Mouse (Mus musculus) forelimb bud, embryonic 11.5 days (tissue): ENCODE results near the gene Gm45194.

ENCODE experiments used
- DNase-seq: peaks from one replicate; pipeline ENCODE4 v3.0.0-alpha.2; 2012; ENCODE audit warnings: low read depth, low spot score

Gm45194 gene

GRCm38 (mm10) chrX:111891089-111891488, at the start of gene Gm45194:
TSS of gene Gm45194 (plus strand) at chrX:111891389.
- DNase-seq: no peak

- DNase-seq: no peak
Observed at GRCm38 (mm10) chrX:111855878-111856277, 35.3 kb upstream of the Gm45194 start.

GRCm38 (mm10) chrX:111881251-111881650, 9.9 kb upstream of the Gm45194 start:
- no peak for DNase-seq

GRCm38 (mm10) chrX:111894321-111895050, 3.3 kb downstream of the Gm45194 start:
- peak; percentile 10 for DNase-seq

DNA sequence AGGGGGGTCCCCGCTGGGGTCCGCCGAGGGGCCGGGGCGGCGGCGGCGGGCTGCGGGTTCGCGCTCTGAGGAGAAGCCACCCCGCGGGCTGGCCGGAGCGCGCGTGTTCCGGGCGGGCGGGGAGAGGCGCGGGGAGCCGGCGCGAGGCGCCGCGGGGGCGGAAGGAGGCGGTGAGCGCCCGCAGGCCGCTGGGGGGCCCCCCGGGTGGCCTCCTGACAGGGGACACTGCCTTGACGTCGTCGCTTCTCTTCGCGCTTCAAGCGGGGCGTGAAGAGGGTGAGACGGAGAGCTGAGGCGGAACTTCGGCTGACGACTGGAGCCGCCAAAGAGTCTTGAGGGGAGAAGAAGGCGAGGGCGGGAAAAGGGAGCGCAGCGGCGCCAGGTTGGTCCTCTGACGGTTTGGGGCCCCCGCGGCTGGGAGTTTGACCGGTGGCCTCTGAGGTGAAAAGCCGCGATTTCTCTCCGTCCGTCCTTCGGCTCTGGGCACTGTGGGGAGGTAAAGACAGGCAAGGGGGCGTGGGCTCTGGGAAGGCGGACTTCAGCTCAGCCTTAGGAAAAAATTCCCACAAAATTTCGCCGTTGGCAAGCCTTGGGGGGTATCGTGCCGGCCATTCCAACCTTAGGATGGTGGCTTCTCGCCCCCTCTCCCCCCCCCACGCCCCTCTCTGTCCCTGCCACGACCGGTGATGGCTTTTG, 4.0 kb downstream of the Gm45194 start:
- DNase-seq: no peak

GRCm38 (mm10) chrX:111917422-111917821, 26.2 kb downstream of the Gm45194 start:
- DNase-seq: no peak

GRCm38 (mm10) chrX:111960909-111961308, 69.7 kb downstream of the Gm45194 start:
- DNase-seq: no peak

GRCm38 (mm10) chrX:111999661-112000060, 108.5 kb downstream of the Gm45194 start:
- no peak for DNase-seq

DNA sequence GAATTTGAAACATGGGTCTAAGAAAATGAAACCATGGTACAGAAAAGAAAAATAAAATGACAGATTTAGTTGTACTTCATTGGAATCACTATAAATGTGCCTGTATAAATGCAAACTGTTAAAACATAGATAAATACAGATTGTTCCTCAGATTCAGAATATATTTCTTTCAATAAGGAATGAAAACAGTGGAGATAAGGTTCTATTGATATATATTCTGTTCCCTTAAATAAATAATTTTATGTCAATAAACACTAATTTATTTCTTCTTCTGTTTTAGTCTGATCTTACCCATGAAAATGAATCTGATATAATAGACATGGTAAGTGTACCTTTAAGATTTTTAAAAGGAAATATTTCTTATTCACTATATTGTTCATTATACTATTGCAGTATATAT, 119.5 kb downstream of the Gm45194 start, which contains the start of gene Tex16:
Gene Tex16 (plus strand): TSS at position 301 of the 400 bp plus-strand sequence.
- no peak for DNase-seq

- DNase-seq: no peak
Observed at GRCm38 (mm10) chrX:112238749-112239148, 347.6 kb downstream of the Gm45194 start, which contains the start of gene 4933403O08Rik. TSS of gene 4933403O08Rik (plus strand) at chrX:112239049.

DNA sequence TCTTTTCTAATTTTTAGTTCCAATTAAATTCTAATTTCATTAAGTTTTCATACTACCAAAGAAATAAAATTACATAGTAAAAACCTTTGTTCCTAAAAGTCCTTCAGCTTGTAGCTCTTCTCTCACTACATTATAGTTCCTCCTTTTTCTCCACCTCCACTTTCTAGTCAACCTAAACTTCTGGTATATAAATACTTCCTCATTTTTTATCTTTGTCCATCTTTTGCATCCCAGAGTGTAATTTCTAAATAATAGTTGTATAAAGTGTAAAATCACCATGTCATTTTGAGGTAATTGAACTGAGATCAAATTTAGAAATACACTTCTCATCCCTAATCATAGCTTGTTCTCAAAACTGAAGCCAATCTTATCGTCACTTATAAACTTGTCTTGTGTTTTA, 351.7 kb downstream of the Gm45194 start:
- DNase-seq: no peak

GRCm38 (mm10) chrX:112255513-112255912, 364.3 kb downstream of the Gm45194 start:
- no peak for DNase-seq

GRCm38 (mm10) chrX:112273550-112273949, 382.4 kb downstream of the Gm45194 start:
- no peak for DNase-seq
